ENCODE assay signal across 8 mouse cellular contexts in genomic region chr7:45460860-45461314, GRCm38 (mm10). TPM values are rescaled to one million over a fixed set of nuclear protein-coding genes. Genes with fewer than 3 reads are reported as not detected.
DNase-seq lines count a peak whose midpoint lies in the region; ATAC-seq and TF ChIP-seq lines count a peak whose summit lies in the region.

No protein-coding gene starts in this region.

- H3K4me3 ChIP-seq in C2C12 (ENCODE audit: insufficient read depth, poor library complexity, severe bottlenecking) = no peak overlapping the region
- H3K4me3 ChIP-seq in lung, postnatal 0 days (ENCODE audit: low read depth, low read length) = no peak overlapping the region
- peak overlapping the region; percentile 42 for H3K4me3 ChIP-seq in small intestine, adult 2 months (ENCODE audit: low read depth, low read length)

- no peaks in the 10 kb centered on the region for H3K9me3 ChIP-seq in lung, postnatal 0 days (ENCODE audit: low read length)

- peaks cover 68% of the 10 kb centered on the region for H3K36me3 ChIP-seq in C2C12 (ENCODE audit: control insufficient read depth, insufficient read depth)
- peaks cover 6% of the 10 kb centered on the region; the same call in 1 of the 2 replicates for H3K36me3 ChIP-seq in lung, postnatal 0 days (ENCODE audit: insufficient read depth, low read length)
- peaks cover 33% of the 10 kb centered on the region for H3K36me3 ChIP-seq in small intestine, adult 2 months (ENCODE audit: control insufficient read depth, insufficient read depth, low read length)

- H3K9ac ChIP-seq in lung, postnatal 0 days (replicated peaks; ENCODE audit: low read depth) = no peak overlapping the region

- no peak for TF ChIP-seq CTCF in C2C12 (IDR thresholded peaks at IDR 0.05; ENCODE audit: control insufficient read depth, insufficient read depth, insufficient read length)
- TF ChIP-seq CTCF in lung, postnatal 0 days (IDR thresholded peaks at IDR 0.05) = no peak
- no peak for TF ChIP-seq CTCF in small intestine, adult 2 months (IDR thresholded peaks at IDR 0.05; ENCODE audit: extremely low read depth, insufficient read length, insufficient replicate concordance, low read depth, low read length)

- H3K79me3 ChIP-seq in C2C12 (ENCODE audit: low read depth) = peaks cover 55% of the 10 kb centered on the region

- H3K27me3 ChIP-seq in C2C12 (ENCODE audit: control insufficient read depth, insufficient read depth, insufficient read length) = no peaks in the 10 kb centered on the region
- H3K27me3 ChIP-seq in lung, postnatal 0 days (replicated peaks; ENCODE audit: insufficient read depth, low read length) = no peaks in the 10 kb centered on the region
- no peaks in the 10 kb centered on the region for H3K27me3 ChIP-seq in small intestine, adult 2 months (ENCODE audit: control insufficient read depth, insufficient read depth, low read length)

- H3K4me2 ChIP-seq in lung, postnatal 0 days (replicated peaks; ENCODE audit: low read depth, low read length) = peak overlapping the region; percentile 53

- no peak for TF ChIP-seq POLR2A in small intestine, adult 2 months (IDR thresholded peaks at IDR 0.05; ENCODE audit: low read depth, low read length)

- ATAC-seq in lung, postnatal 0 days = peak; percentile 28

- H3ac ChIP-seq in C2C12 (ENCODE audit: control insufficient read depth, insufficient read length, low read depth) = no peak overlapping the region

- peak overlapping the region; percentile 92 for H3K27ac ChIP-seq in lung, postnatal 0 days (ENCODE audit: low read length)
- H3K27ac ChIP-seq in small intestine, adult 2 months (ENCODE audit: insufficient read depth, low read depth, low read length) = peak overlapping the region; percentile 98

- peak; percentile 62; the same call in 1 of the 2 replicates for TF ChIP-seq EP300 in lung, postnatal 0 days (IDR thresholded peaks at IDR 0.05)

- WGBS in lung, postnatal 0 days = 7% methylated on average over 13 of the region's 13 CpGs
- 5% methylated on average over 13 of the region's 13 CpGs for WGBS in small intestine, adult 2 months

- peaks cover 27% of the 10 kb centered on the region; the same call in 1 of the 2 replicates for H3K4me1 ChIP-seq in lung, postnatal 0 days (ENCODE audit: insufficient read depth, low read depth, low read length)
- peaks cover 22% of the 10 kb centered on the region for H3K4me1 ChIP-seq in small intestine, adult 2 months (ENCODE audit: control insufficient read depth, insufficient read depth, insufficient read length, low read length)

- H3K79me2 ChIP-seq in C2C12 (ENCODE audit: control insufficient read depth, insufficient read depth) = peaks cover 67% of the 10 kb centered on the region

- DNase-seq in Muller cell, postnatal 12 days (ENCODE audit: inconsistent ontology term) = peak; percentile 96
- peak; percentile 64 for DNase-seq in embryo, embryonic 9.5 days (ENCODE audit: extremely low spot score)
- peak; percentile 73 to 81 for DNase-seq in heart, adult 9 months (ENCODE audit: low spot score in 2 of 2)
- peak; percentile 83 for DNase-seq in kidney, adult 9 months
- DNase-seq in lung, postnatal 0 days (ENCODE audit: low spot score) = peak; percentile 92
- no peak for DNase-seq in frontal cortex, postnatal 14 days (ENCODE audit: low spot score in 2 of 2)

TF ChIP-seq in C2C12, 6 proteins besides CTCF, POLR2A, EP300 and RAD21:
- TF ChIP-seq MYOG (IDR thresholded peaks at IDR 0.05; ENCODE audit: control insufficient read depth, extremely low read depth, insufficient read length) (no peak), MYOD1 (IDR thresholded peaks at IDR 0.05; ENCODE audit: control insufficient read depth, insufficient read length, low read depth) (peak; percentile 97), FOSL1 (IDR thresholded peaks at IDR 0.05; ENCODE audit: insufficient read depth, low read length, poor library complexity, severe bottlenecking) (peak; percentile 67), CEBPB (IDR thresholded peaks at IDR 0.05; ENCODE audit: low read depth) (no peak), MAX (IDR thresholded peaks at IDR 0.05) (peak; percentile 86)

RNA-seq across cellular contexts. Expression of gene Ftl1, which starts 1.2 kb away (rescaled TPM):
- 14,288 TPM for polyA plus RNA-seq in C2C12 (2012; fragmentation: generic; extraction: Trizol)
- polyA plus RNA-seq in lung, postnatal 0 days (2015; fragmentation: Nextera tagmentation; extraction: Ambion mirVana) = 5,808 and 6,026 TPM in 2 replicates
- 1,857 and 2,336 TPM in 2 replicates for polyA plus RNA-seq in small intestine, adult 2 months (2012; rRNA removed)

RNA-seq across cellular contexts. Expression of gene Bax, which starts 5.8 kb away (rescaled TPM):
- 642 TPM for polyA plus RNA-seq in C2C12 (2012; fragmentation: generic; extraction: Trizol)
- polyA plus RNA-seq in lung, postnatal 0 days (2015; fragmentation: Nextera tagmentation; extraction: Ambion mirVana) = 144 and 155 TPM in 2 replicates
- 57.1 and 105 TPM in 2 replicates for polyA plus RNA-seq in small intestine, adult 2 months (2012; rRNA removed)

RNA-seq across cellular contexts. Expression of gene Tulp2, which starts 20.8 kb away (rescaled TPM):
- not detected for polyA plus RNA-seq in C2C12 (2012; fragmentation: generic; extraction: Trizol)
- polyA plus RNA-seq in lung, postnatal 0 days (2015; fragmentation: Nextera tagmentation; extraction: Ambion mirVana) = 0.25 and 0.52 TPM in 2 replicates
- 0.09 TPM in 1 of 2 replicates, not detected in the other for polyA plus RNA-seq in small intestine, adult 2 months (2012; rRNA removed)

RNA-seq across cellular contexts. Expression of gene Ruvbl2, which starts 23.0 kb away (rescaled TPM):
- 179 TPM for polyA plus RNA-seq in C2C12 (2012; fragmentation: generic; extraction: Trizol)
- polyA plus RNA-seq in lung, postnatal 0 days (2015; fragmentation: Nextera tagmentation; extraction: Ambion mirVana) = 59.9 and 63.5 TPM in 2 replicates
- polyA plus RNA-seq in small intestine, adult 2 months (2012; rRNA removed) = 22.3 and 54.3 TPM in 2 replicates

RNA-seq across cellular contexts. Expression of gene Gm45808, which starts 25.7 kb away (rescaled TPM):
- polyA plus RNA-seq in C2C12 (2012; fragmentation: generic; extraction: Trizol) = not detected
- polyA plus RNA-seq in lung, postnatal 0 days (2015; fragmentation: Nextera tagmentation; extraction: Ambion mirVana) = not detected in 2 replicates
- 0.23 TPM in 1 of 2 replicates, not detected in the other for polyA plus RNA-seq in small intestine, adult 2 months (2012; rRNA removed)

Comparison
In these comparisons a context has a peak if more than half of its experiments do, and no peak if none do; other contexts are left out.
1. DNase-seq: peak in Muller cell, postnatal 12 days (single experiment), embryo, embryonic 9.5 days (single experiment), heart, adult 9 months (2 of 2), kidney, adult 9 months (single experiment) and lung, postnatal 0 days (single experiment); none in frontal cortex, postnatal 14 days (0 of 2).